Mouse (Mus musculus): Measurements from ENCODE around the gene Sgce.
A peak's percentile ranks its signal among the peaks of the same experiment; 100 is the strongest.
"Not testable (repeated sequence)": the region's sequence is repeated elsewhere in the genome, so short reads cannot be mapped to it uniquely, and the experiment has no call there.

Sgce gene

GRCm38 (mm10) chr6:4746696-4747439, at the start of gene Sgce, which contains the start of gene Peg10:
Gene Sgce (minus strand): TSS chr6:4747207.
Gene Peg10 (plus strand): TSS chr6:4747306.
- peak; percentile 78 for DNase-seq (ENCODE audit: low spot score)

GRCm38 (mm10) chr6:4796281-4796680, 49.3 kb upstream of the Sgce start:
- DNase-seq (ENCODE audit: low spot score), result no peak

- DNase-seq (ENCODE audit: low spot score), result no peak
These were observed 15.2 kb upstream of the Sgce start for GRCm38 (mm10) chr6:4762252-4762651.

GRCm38 (mm10) chr6:4761415-4762142, 14.6 kb upstream of the Sgce start:
- not testable (repeated sequence) for DNase-seq (ENCODE audit: low spot score)

GRCm38 (mm10) chr6:4754886-4755285, 7.9 kb upstream of the Sgce start:
- DNase-seq (ENCODE audit: low spot score), result no peak

GRCm38 (mm10) chr6:4754286-4754685, 7.3 kb upstream of the Sgce start:
- no peak for DNase-seq (ENCODE audit: low spot score)

- no peak for DNase-seq (ENCODE audit: low spot score)
These were observed 4.3 kb upstream of the Sgce start for GRCm38 (mm10) chr6:4751355-4751754.

GRCm38 (mm10) chr6:4749091-4749490, 2.1 kb upstream of the Sgce start:
- DNase-seq (ENCODE audit: low spot score), result peak; percentile 96

- peak; percentile 36 for DNase-seq (ENCODE audit: low spot score)
These were observed 1.5 kb upstream of the Sgce start for GRCm38 (mm10) chr6:4748506-4748961.

GRCm38 (mm10) chr6:4747677-4748505, 884 bp upstream of the Sgce start:
- peak; percentile 41 for DNase-seq (ENCODE audit: low spot score)

GRCm38 (mm10) chr6:4746036-4746695, 841 bp downstream of the Sgce start:
- DNase-seq (ENCODE audit: low spot score), result peak; percentile 29

GRCm38 (mm10) chr6:4740511-4740910, 6.5 kb downstream of the Sgce start:
- DNase-seq (ENCODE audit: low spot score), result peak; percentile 25

- no peak for DNase-seq (ENCODE audit: low spot score)
These were observed 7.3 kb downstream of the Sgce start for GRCm38 (mm10) chr6:4739522-4740355.

- no peak for DNase-seq (ENCODE audit: low spot score)
These were observed 8.3 kb downstream of the Sgce start for GRCm38 (mm10) chr6:4738717-4739116.

- no peak for DNase-seq (ENCODE audit: low spot score)
These were observed 8.9 kb downstream of the Sgce start for GRCm38 (mm10) chr6:4738034-4738629.

GRCm38 (mm10) chr6:4736372-4736771, 10.6 kb downstream of the Sgce start:
- DNase-seq (ENCODE audit: low spot score), result no peak

- no peak for DNase-seq (ENCODE audit: low spot score)
These were observed 13.8 kb downstream of the Sgce start for GRCm38 (mm10) chr6:4733208-4733607.

- DNase-seq (ENCODE audit: low spot score), result no peak
These were observed 15.3 kb downstream of the Sgce start for GRCm38 (mm10) chr6:4731675-4732074.

GRCm38 (mm10) chr6:4728305-4728704, 18.7 kb downstream of the Sgce start:
- no peak for DNase-seq (ENCODE audit: low spot score)

- no peak for DNase-seq (ENCODE audit: low spot score)
These were observed 22.8 kb downstream of the Sgce start for GRCm38 (mm10) chr6:4723998-4724757.
